14 mouse cellular contexts compared by ENCODE assay signal in genomic region chr10:37626758-37627201, GRCm38 (mm10).
DNase-seq lines count a peak whose midpoint lies in the region; ATAC-seq lines count a peak whose summit lies in the region.
"Had no signal": no experiment of that assay in that cellular context is flagged by ENCODE, and none has a peak within 500 bp of the region (broad histone marks: within the 10 kb centered on the region; RNA-seq: fewer than 3 reads in every experiment).

No protein-coding gene starts in this region.

- ATAC-seq in hindbrain, embryonic 13.5 days (ENCODE audit: low FRiP score): peak; percentile 89

- WGBS in hindbrain, embryonic 13.5 days: 32% methylated on average over 5 of the region's 5 CpGs

- H3K4me1 ChIP-seq in hindbrain, embryonic 13.5 days (replicated peaks): peaks cover 11% of the 10 kb centered on the region
- H3K4me1 ChIP-seq: liver, embryonic 15.5 days had no signal

- H3K27ac ChIP-seq in hindbrain, embryonic 13.5 days: no peak overlapping the region
- H3K27ac ChIP-seq: limb, embryonic 10.5 days; liver, embryonic 15.5 days had no signal

- no peak overlapping the region for H3K9ac ChIP-seq in hindbrain, embryonic 13.5 days
- H3K9ac ChIP-seq: liver, embryonic 15.5 days had no signal

- no peaks in the 10 kb centered on the region for H3K27me3 ChIP-seq in hindbrain, embryonic 13.5 days
- H3K27me3 ChIP-seq: liver, embryonic 15.5 days had no signal

- no peak overlapping the region for H3K4me2 ChIP-seq in hindbrain, embryonic 13.5 days
- H3K4me2 ChIP-seq: liver, embryonic 15.5 days had no signal

- DNase-seq in embryo, embryonic 11 days: peak; percentile 28
- no peak for DNase-seq in embryo, embryonic 10.5 days (ENCODE audit: low spot score)
- peak; percentile 22 for DNase-seq in thymus, postnatal 14 days
- no peak for DNase-seq in thymus, postnatal 4 days
- peak; percentile 22 for DNase-seq in retina, embryonic 14.5 days (ENCODE audit: low spot score)
- no peak for DNase-seq in layer of hippocampus, adult 9-10 months (ENCODE audit: low spot score)
- DNase-seq in gastrocnemius, adult 8-10 months (ENCODE audit: low spot score in 2 of 2): no peak
- DNase-seq: adrenal gland, adult 2 months; cerebellum, adult 11 months; heart, postnatal 36 days; kidney, adult 9 months had no signal

- no peaks in the 10 kb centered on the region for H3K9me3 ChIP-seq in hindbrain, embryonic 13.5 days
- H3K9me3 ChIP-seq: limb, embryonic 10.5 days; liver, embryonic 15.5 days had no signal

- no peaks in the 10 kb centered on the region for H3K36me3 ChIP-seq in hindbrain, embryonic 13.5 days
- H3K36me3 ChIP-seq: limb, embryonic 10.5 days; liver, embryonic 15.5 days had no signal

- H3K4me3 ChIP-seq in hindbrain, embryonic 13.5 days: no peak overlapping the region
- H3K4me3 ChIP-seq: limb, embryonic 10.5 days; liver, embryonic 15.5 days had no signal

Comparison
In these comparisons a context has a peak if more than half of its experiments do, and no peak if none do; other contexts are left out.
1. DNase-seq: peak in embryo, embryonic 11 days (single experiment), thymus, postnatal 14 days (single experiment) and retina, embryonic 14.5 days (single experiment); none in embryo, embryonic 10.5 days (single experiment), thymus, postnatal 4 days (single experiment), layer of hippocampus, adult 9-10 months (single experiment) and gastrocnemius, adult 8-10 months (0 of 2).